Mouse (Mus musculus) liver, embryonic 11.5 days (tissue): ENCODE measurements at regions not wholly inside any gene's neighbourhood (a gene's known extent, or its start where the extent isn't known, plus 50 kb on each side); places are given as distances from the start of the nearest gene placed in this dataset.

ENCODE experiments used
- ATAC-seq: fragments of 200-750 bp; cut with Nextera tagmentation; replicated peaks from 2 replicates; pipeline ENCODE4 v1.8.0; 2017; ENCODE audit warnings: moderate number of reproducible peaks, mild to moderate bottlenecking, moderate TSS enrichment, moderate library complexity; ENCODE audit not compliant: low FRiP score
- DNase-seq: peaks from one replicate; pipeline ENCODE4 v3.0.0-alpha.2; 2017; ENCODE audit warnings: low spot score
- H3K27ac ChIP-seq: fragments of 300-500 bp; sonication (generic); 2 replicates; pipeline ENCODE4 v1.5.1; 2014; ENCODE audit warnings: mild to moderate bottlenecking, low read depth, low read length, control low read depth
- H3K27me3 ChIP-seq: fragments of 300-500 bp; sonication (generic); replicated peaks from 2 replicates; pipeline ENCODE4 v1.6.1; 2014; ENCODE audit warnings: low read length, mixed read lengths; ENCODE audit not compliant: control insufficient read depth, insufficient read depth
- H3K36me3 ChIP-seq: fragments of 300-500 bp; sonication (generic); 2 replicates; pipeline ENCODE4 v1.6.1; 2014; ENCODE audit warnings: mild to moderate bottlenecking, low read length, moderate library complexity, mixed read lengths; ENCODE audit not compliant: control insufficient read depth, insufficient read depth
- H3K4me1 ChIP-seq: fragments of 300-500 bp; sonication (generic); replicated peaks from 2 replicates; pipeline ENCODE4 v1.6.1; 2014; ENCODE audit warnings: low read length, mixed read lengths; ENCODE audit not compliant: control insufficient read depth, insufficient read depth
- H3K4me2 ChIP-seq: fragments of 300-500 bp; sonication (generic); 2 replicates; pipeline ENCODE4 v1.6.1; 2014; ENCODE audit warnings: mild to moderate bottlenecking, control low read depth, moderate library complexity
- H3K4me3 ChIP-seq: fragments of 300-500 bp; sonication (generic); 2 replicates; pipeline ENCODE4 v1.5.1; 2014; ENCODE audit warnings: low read depth, low read length, control low read depth
- H3K9ac ChIP-seq: fragments of 300-500 bp; sonication (generic); 2 replicates; pipeline ENCODE4 v1.6.1; 2014; ENCODE audit warnings: low read depth, low read length, control low read depth
- H3K9me3 ChIP-seq: fragments of 300-500 bp; sonication (generic); 2 replicates; pipeline ENCODE4 v1.6.1; 2016; ENCODE audit warnings: low read length, inconsistent platforms, mixed read lengths; ENCODE audit not compliant: control insufficient read depth
- WGBS: fragments of 180-500 bp; shearing (Covaris S2); extraction: QIAGEN DNeasy Blood & Tissue Kit; methylation state at CpG from one replicate; pipeline ENCODE4 v1.1.7; 2014; 5-methylcytosine and 5-hydroxymethylcytosine counted together

- Histone ChIP-seq H3K4me3 (no peak overlapping the region), H3K4me2 (no peak overlapping the region), H3K36me3 (no peaks in the 10 kb centered on the region), H3K27ac (no peak overlapping the region), H3K9me3 (no peaks in the 10 kb centered on the region), H3K27me3 (no peaks in the 10 kb centered on the region), H3K9ac (no peak overlapping the region), H3K4me1 (no peaks in the 10 kb centered on the region)
- DNase-seq (no peak), ATAC-seq (no peak)
Measured at GRCm38 (mm10) chr13:69343806-69344205, 189.7 kb upstream of the Nsun2 start.

- H3K4me2 ChIP-seq: no peak overlapping the region
- 83% methylated on average over 6 of the region's 6 CpGs for WGBS
- no peak for ATAC-seq
Measured at GRCm38 (mm10) chr13:69357435-69357834, 176.1 kb upstream of the Nsun2 start.

DNA sequence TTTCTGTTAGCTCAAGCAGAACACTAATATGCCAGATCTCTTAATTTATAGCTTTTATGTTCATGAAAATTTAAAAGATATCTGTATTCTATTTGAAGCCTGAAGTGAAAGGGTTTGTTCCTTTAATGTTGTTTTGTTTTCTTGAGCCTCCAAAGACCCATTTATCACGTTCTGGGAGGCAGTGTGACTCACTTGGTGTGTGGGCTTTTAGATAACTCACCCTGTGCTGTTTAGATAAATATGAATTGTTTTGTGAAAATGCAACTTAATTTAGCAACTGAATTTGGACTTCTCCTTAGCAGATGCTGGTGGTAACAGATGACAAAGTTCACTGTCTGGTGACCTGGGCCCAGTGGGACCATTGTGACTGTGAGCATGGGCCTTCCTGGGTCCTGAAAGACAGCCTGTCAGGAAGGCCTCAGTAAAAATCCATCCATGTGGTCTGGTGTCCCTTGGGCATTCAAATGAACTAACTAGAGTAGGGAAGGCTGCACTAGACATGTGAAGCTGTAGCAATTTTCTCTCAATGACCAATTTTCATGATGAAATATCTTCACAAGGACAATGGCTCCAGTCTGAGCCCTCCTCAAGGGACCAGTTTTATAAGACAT, 167.6 kb upstream of the Nsun2 start:
- DNase-seq: no peak
- no peak for ATAC-seq
- Histone ChIP-seq H3K27me3 (no peaks in the 10 kb centered on the region), H3K4me3 (no peak overlapping the region), H3K9ac (no peak overlapping the region), H3K36me3 (no peaks in the 10 kb centered on the region), H3K27ac (no peak overlapping the region), H3K4me1 (no peaks in the 10 kb centered on the region), H3K4me2 (no peak overlapping the region), H3K9me3 (peaks cover 9% of the 10 kb centered on the region)
- WGBS: 43% methylated on average over 1 of the region's 1 CpGs

More at GRCm38 (mm10) chr13:69357435-69357834, 176.1 kb upstream of the Nsun2 start:
- no peak for DNase-seq
- Histone ChIP-seq H3K4me1 (no peaks in the 10 kb centered on the region), H3K4me3 (no peak overlapping the region), H3K9me3 (no peaks in the 10 kb centered on the region), H3K36me3 (no peaks in the 10 kb centered on the region), H3K27me3 (no peaks in the 10 kb centered on the region), H3K9ac (no peak overlapping the region), H3K27ac (no peak overlapping the region)

GRCm38 (mm10) chr13:69373101-69373815, 160.3 kb upstream of the Nsun2 start:
- Histone ChIP-seq H3K9me3 (peaks cover 3% of the 10 kb centered on the region; the same call in 1 of the 2 replicates), H3K4me1 (no peaks in the 10 kb centered on the region), H3K4me3 (no peak overlapping the region), H3K27ac (no peak overlapping the region), H3K27me3 (no peaks in the 10 kb centered on the region), H3K9ac (no peak overlapping the region), H3K4me2 (no peak overlapping the region), H3K36me3 (no peaks in the 10 kb centered on the region)
- DNase-seq (no peak), ATAC-seq (no peak)
- WGBS: 67% methylated on average over 6 of the region's 6 CpGs

- Histone ChIP-seq H3K4me1 (no peaks in the 10 kb centered on the region), H3K4me3 (no peak overlapping the region), H3K36me3 (no peaks in the 10 kb centered on the region), H3K9me3 (peaks cover 2% of the 10 kb centered on the region; the same call in 1 of the 2 replicates), H3K27ac (no peak overlapping the region), H3K4me2 (no peak overlapping the region), H3K9ac (no peak overlapping the region), H3K27me3 (no peaks in the 10 kb centered on the region)
- WGBS: 55% methylated on average over 1 of the region's 1 CpGs
- DNase-seq (no peak), ATAC-seq (no peak)
Measured at GRCm38 (mm10) chr13:69373816-69374142, 159.8 kb upstream of the Nsun2 start.

- no peaks in the 10 kb centered on the region for H3K36me3 ChIP-seq
- H3K4me2 ChIP-seq: no peak overlapping the region
- ATAC-seq (no peak), DNase-seq (no peak)
- H3K9me3 ChIP-seq: no peaks in the 10 kb centered on the region
- H3K27ac ChIP-seq: no peak overlapping the region
- WGBS: 60% methylated on average over 4 of the region's 4 CpGs
- H3K4me1 ChIP-seq: no peaks in the 10 kb centered on the region
- H3K9ac ChIP-seq: no peak overlapping the region
- H3K27me3 ChIP-seq: no peaks in the 10 kb centered on the region
- no peak overlapping the region for H3K4me3 ChIP-seq
Measured at GRCm38 (mm10) chr13:69380403-69380802, 153.1 kb upstream of the Nsun2 start.

GRCm38 (mm10) chr13:69384767-69385166, 148.8 kb upstream of the Nsun2 start:
- H3K4me2 ChIP-seq: no peak overlapping the region
- DNase-seq (no peak), ATAC-seq (no peak)

DNA sequence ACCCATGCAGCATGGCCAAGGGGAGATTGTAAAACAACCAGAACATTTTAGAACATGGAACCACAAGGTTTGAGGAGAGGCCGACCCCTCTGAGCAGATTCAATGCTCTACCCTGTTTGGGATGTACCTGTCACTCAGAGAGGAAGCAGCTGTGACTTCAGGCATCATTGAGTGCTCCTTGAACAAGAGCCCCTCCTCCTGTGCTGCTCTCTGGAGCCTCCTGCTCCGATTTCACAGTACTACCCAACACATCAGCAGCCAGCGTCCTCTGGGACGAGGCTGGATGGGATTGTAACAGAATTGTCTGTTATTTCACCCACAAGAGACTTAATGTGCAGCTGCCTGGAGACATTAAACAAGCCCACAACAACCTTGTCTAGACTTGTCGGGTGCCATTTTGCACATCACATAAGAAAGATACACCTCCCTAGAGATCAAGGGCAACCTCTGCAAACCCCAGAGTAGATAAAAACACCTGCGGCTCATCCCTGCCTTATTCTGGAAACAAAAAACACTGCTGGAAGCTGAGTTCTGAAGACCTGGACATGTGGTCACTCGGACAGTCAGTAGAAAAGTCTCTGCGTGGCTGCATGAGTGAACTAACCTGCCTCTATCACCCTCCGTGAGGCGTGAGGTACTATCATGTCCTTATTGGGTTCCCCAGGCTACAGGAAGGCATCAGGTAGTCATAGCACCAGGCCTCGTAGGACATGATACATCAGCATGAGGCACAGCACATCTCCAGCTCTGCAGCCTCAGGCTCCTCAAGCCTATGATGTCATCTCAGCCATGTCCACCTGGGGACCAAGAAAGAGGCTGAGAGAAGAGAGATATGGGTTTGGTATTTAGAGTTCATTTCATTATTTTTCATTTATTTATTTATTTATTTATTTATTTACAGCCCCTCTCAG, 140.4 kb upstream of the Nsun2 start:
- DNase-seq (no peak), ATAC-seq (no peak)
- no peaks in the 10 kb centered on the region for H3K4me1 ChIP-seq
- no peaks in the 10 kb centered on the region for H3K27me3 ChIP-seq
- WGBS: 80% methylated on average over 11 of the region's 11 CpGs
- no peaks in the 10 kb centered on the region for H3K9me3 ChIP-seq
- H3K9ac ChIP-seq: no peak overlapping the region
- H3K4me3 ChIP-seq: no peak overlapping the region
- H3K27ac ChIP-seq: no peak overlapping the region
- H3K36me3 ChIP-seq: no peaks in the 10 kb centered on the region
- H3K4me2 ChIP-seq: no peak overlapping the region

More at GRCm38 (mm10) chr13:69384767-69385166, 148.8 kb upstream of the Nsun2 start:
- no peaks in the 10 kb centered on the region for H3K4me1 ChIP-seq
- H3K27me3 ChIP-seq: no peaks in the 10 kb centered on the region
- H3K9ac ChIP-seq: no peak overlapping the region
- H3K9me3 ChIP-seq: no peaks in the 10 kb centered on the region
- H3K4me3 ChIP-seq: no peak overlapping the region
- no peak overlapping the region for H3K27ac ChIP-seq
- no peaks in the 10 kb centered on the region for H3K36me3 ChIP-seq
